Mouse (Mus musculus) lung, postnatal 0 days (tissue): Measurements from ENCODE around the gene Rsc1a1.

Experiments used
- CTCF ChIP-seq: IDR thresholded peaks from 2 replicates; pipeline ENCODE4 v1.5.1; 2016; ENCODE audit warnings: antibody characterized with exemption, mild to moderate bottlenecking
- EP300 ChIP-seq: IDR thresholded peaks from 2 replicates; pipeline ENCODE4 v1.6.1; 2016; ENCODE audit warnings: antibody characterized with exemption, mild to moderate bottlenecking, control low read depth

GRCm38 (mm10) chr4:141647187-141647586 is 38.2 kb downstream of the Rsc1a1 start:
- no peak for TF ChIP-seq CTCF
- no peak for TF ChIP-seq EP300
